Mouse (Mus musculus): Measurements from ENCODE around the gene Bcar1. TPM values are rescaled to one million over a fixed set of nuclear protein-coding genes. Genes with fewer than 3 reads are reported as not detected.
A peak's percentile ranks its signal among the peaks of the same experiment; 100 is the strongest.

Bcar1 gene
- polyA plus RNA-seq, 1 experiment from 2014 or later: 47.6 TPM

GRCm38 (mm10) chr8:111735791-111736190 is 7.8 kb downstream of the Bcar1 start:
- Histone ChIP-seq H3K27ac (ENCODE audit: low read depth, low read length) (peak overlapping the region; percentile 28), H3K4me2 (ENCODE audit: low read depth, low read length) (no peak overlapping the region; the same call in 1 of the 2 replicates), H3K4me1 (ENCODE audit: control insufficient read depth, insufficient read depth, low read length) (peaks cover 81% of the 10 kb centered on the region), H3K4me3 (ENCODE audit: low read depth, low read length) (no peak overlapping the region), H3K9ac (replicated peaks; ENCODE audit: low read depth, low read length) (0 out of 2 replicates have a peak overlapping the region, but pooled peaks have one; percentile 25), H3K27me3 (ENCODE audit: control insufficient read depth, insufficient read depth, low read length) (no peaks in the 10 kb centered on the region), H3K36me3 (ENCODE audit: control insufficient read depth, insufficient read depth, low read length) (no peaks in the 10 kb centered on the region), H3K9me3 (ENCODE audit: control insufficient read depth, low read length) (no peaks in the 10 kb centered on the region)
- WGBS: 71% methylated on average over 4 of the region's 4 CpGs
- no peak for ATAC-seq (ENCODE audit: low read depth)

DNA sequence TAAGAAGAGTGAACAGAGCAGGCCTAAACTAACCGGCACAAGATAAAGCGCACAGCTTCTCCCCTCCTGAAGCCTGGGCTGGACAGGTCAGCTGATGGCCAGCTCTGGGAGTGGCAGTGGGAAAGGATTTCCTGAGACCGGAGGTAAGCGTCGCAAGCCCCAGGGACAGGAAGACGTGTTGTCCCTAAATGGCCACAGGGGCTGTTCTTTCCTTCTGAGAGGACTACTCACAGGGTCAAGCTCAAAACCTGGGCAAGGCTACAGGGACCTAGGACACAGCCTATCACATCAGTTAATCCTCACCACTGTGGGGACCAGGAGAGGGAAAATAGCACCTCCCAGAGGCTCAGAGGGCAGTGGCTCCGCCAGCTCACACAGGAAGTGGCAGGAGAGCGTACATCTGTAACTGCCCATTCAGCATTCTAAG is 8.3 kb downstream of the Bcar1 start:
- H3K4me2 ChIP-seq (ENCODE audit: low read depth, low read length): no peak overlapping the region; the same call in 1 of the 2 replicates
- peaks cover 81% of the 10 kb centered on the region for H3K4me1 ChIP-seq (ENCODE audit: control insufficient read depth, insufficient read depth, low read length)
- ATAC-seq (ENCODE audit: low read depth): no peak
- H3K36me3 ChIP-seq (ENCODE audit: control insufficient read depth, insufficient read depth, low read length): no peaks in the 10 kb centered on the region
- no peaks in the 10 kb centered on the region for H3K27me3 ChIP-seq (ENCODE audit: control insufficient read depth, insufficient read depth, low read length)
- H3K4me3 ChIP-seq (ENCODE audit: low read depth, low read length): no peak overlapping the region
- no peak overlapping the region for H3K27ac ChIP-seq (ENCODE audit: low read depth, low read length)
- H3K9me3 ChIP-seq (ENCODE audit: control insufficient read depth, low read length): no peaks in the 10 kb centered on the region
- no peak overlapping the region for H3K9ac ChIP-seq (replicated peaks; ENCODE audit: low read depth, low read length)
- 63% methylated on average over 8 of the region's 8 CpGs for WGBS

DNA sequence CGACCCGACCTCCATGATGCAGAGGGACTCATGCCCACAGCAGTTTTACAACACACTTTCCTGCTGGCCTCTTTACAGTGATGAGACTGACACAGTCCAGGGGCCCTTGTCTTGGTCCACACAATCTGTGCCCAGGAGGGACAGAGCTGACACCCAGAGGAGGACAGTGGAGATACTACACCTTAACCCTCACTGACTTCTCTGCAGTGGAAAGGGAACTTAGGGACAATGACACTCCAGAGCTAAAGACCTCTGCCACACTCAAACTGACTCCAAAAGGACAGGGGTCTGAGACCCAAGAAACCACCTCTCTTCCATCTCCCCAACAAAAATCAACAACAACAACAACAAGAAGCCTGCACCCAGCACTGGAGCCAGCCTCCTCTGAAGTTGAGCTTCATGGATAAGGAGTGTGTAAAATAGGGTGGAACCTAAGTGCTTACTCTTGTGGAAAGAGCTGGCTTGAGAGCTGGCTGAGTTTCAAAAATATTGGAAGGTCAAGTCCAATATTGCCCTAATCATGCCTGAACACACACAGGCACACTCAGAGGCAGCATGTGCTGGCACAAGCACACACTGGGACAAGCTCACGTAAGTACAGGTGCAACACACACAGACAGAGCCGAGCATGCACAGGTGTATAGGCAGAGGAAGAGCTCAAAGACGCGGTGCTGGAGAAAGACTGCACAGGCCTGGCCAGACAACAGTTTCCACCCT is 9.2 kb downstream of the Bcar1 start:
- H3K4me1 ChIP-seq (ENCODE audit: control insufficient read depth, insufficient read depth, low read length): peaks cover 81% of the 10 kb centered on the region
- no peak for ATAC-seq (ENCODE audit: low read depth)
- H3K27me3 ChIP-seq (ENCODE audit: control insufficient read depth, insufficient read depth, low read length): no peaks in the 10 kb centered on the region
- no peak overlapping the region for H3K4me3 ChIP-seq (ENCODE audit: low read depth, low read length)
- no peaks in the 10 kb centered on the region for H3K36me3 ChIP-seq (ENCODE audit: control insufficient read depth, insufficient read depth, low read length)
- H3K9me3 ChIP-seq (ENCODE audit: control insufficient read depth, low read length): no peaks in the 10 kb centered on the region
- no peak overlapping the region for H3K27ac ChIP-seq (ENCODE audit: low read depth, low read length)
- H3K4me2 ChIP-seq (ENCODE audit: low read depth, low read length): 0 out of 2 replicates have a peak overlapping the region, but pooled peaks have one; percentile 0
- H3K9ac ChIP-seq (replicated peaks; ENCODE audit: low read depth, low read length): no peak overlapping the region
- 50% methylated on average over 6 of the region's 6 CpGs for WGBS

- Histone ChIP-seq H3K4me3 (ENCODE audit: low read depth, low read length) (no peak overlapping the region), H3K36me3 (ENCODE audit: control insufficient read depth, insufficient read depth, low read length) (no peaks in the 10 kb centered on the region), H3K9me3 (ENCODE audit: control insufficient read depth, low read length) (no peaks in the 10 kb centered on the region), H3K9ac (replicated peaks; ENCODE audit: low read depth, low read length) (no peak overlapping the region), H3K27ac (ENCODE audit: low read depth, low read length) (no peak overlapping the region), H3K27me3 (ENCODE audit: control insufficient read depth, insufficient read depth, low read length) (no peaks in the 10 kb centered on the region), H3K4me1 (ENCODE audit: control insufficient read depth, insufficient read depth, low read length) (peaks cover 76% of the 10 kb centered on the region), H3K4me2 (ENCODE audit: low read depth, low read length) (no peak overlapping the region)
- ATAC-seq (ENCODE audit: low read depth): no peak
- 11% methylated on average over 5 of the region's 5 CpGs for WGBS
These were observed 9.9 kb downstream of the Bcar1 start for GRCm38 (mm10) chr8:111733581-111734243.

- peaks cover 74% of the 10 kb centered on the region for H3K4me1 ChIP-seq (ENCODE audit: control insufficient read depth, insufficient read depth, low read length)
- H3K4me2 ChIP-seq (ENCODE audit: low read depth, low read length): peak overlapping the region; percentile 79
- peak overlapping the region; percentile 71 for H3K4me3 ChIP-seq (ENCODE audit: low read depth, low read length)
- peak overlapping the region; percentile 92 for H3K9ac ChIP-seq (replicated peaks; ENCODE audit: low read depth, low read length)
- WGBS: 32% methylated on average over 10 of the region's 10 CpGs
- ATAC-seq (ENCODE audit: low read depth): no peak
- H3K27ac ChIP-seq (ENCODE audit: low read depth, low read length): peak overlapping the region; percentile 70
- H3K27me3 ChIP-seq (ENCODE audit: control insufficient read depth, insufficient read depth, low read length): no peaks in the 10 kb centered on the region
- H3K36me3 ChIP-seq (ENCODE audit: control insufficient read depth, insufficient read depth, low read length): no peaks in the 10 kb centered on the region
- H3K9me3 ChIP-seq (ENCODE audit: control insufficient read depth, low read length): no peaks in the 10 kb centered on the region
These were observed 11.1 kb downstream of the Bcar1 start for GRCm38 (mm10) chr8:111732406-111733085.

DNA sequence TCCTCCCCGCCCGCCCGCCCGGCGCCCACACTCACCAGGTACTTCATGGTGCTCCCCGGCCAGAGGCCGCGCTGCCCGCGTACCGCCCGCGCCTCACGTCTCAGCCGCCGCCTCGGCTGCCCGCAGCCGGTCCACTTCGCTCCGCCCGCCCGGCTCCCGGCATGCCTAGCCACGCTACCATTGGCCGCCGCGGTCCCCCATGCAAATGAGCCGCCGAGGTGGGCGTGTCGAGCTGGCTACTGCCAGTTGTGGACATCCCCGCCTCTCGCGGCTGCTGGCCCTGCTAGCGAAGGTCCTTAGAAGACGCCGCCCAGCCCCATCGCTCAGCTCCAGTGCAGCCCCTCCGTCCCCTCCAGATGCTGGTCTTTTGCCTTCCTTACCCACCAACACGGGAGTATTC is 11.6 kb downstream of the Bcar1 start:
- ATAC-seq (ENCODE audit: low read depth): peak; percentile 95

DNA sequence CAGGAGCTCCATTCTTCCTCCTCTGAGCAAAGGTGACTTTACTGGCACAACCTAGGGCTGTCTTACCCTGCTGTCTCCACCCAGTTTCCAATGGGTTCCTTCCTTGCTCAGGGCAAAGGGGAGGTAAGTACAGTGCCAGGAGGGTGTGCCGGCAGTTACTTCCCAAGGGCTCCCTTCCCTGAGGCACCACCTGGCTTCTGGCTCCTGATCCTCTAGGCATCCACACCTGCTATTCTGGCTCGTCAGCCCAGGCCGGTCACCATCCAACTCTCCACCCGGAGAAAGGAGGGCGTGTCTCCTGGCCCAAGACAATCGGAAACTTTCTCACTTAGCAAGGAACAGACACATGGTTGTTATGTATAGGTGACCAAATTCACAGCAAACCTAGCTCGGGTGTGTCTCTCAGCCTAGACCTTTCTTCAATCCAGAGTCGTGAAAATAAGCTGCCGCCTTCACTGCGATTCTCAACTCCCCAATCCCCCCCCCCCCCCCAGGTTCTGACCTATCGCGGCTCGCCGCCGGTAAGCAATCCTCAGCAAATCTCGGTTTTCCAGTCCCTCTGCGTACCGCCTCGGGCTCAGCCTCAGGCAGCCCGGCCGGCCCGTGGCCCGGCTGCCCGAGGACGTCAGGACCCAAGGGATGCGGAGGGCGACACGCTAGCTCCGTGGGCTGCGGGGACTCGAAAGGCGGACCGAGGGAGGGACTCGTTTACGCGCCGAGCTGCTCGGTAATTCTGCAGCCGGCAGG is 12.2 kb downstream of the Bcar1 start:
- peaks cover 65% of the 10 kb centered on the region for H3K4me1 ChIP-seq (ENCODE audit: control insufficient read depth, insufficient read depth, low read length)
- ATAC-seq (ENCODE audit: low read depth): peak; percentile 21; the same call in 1 of the 2 replicates
- H3K36me3 ChIP-seq (ENCODE audit: control insufficient read depth, insufficient read depth, low read length): no peaks in the 10 kb centered on the region
- no peaks in the 10 kb centered on the region for H3K27me3 ChIP-seq (ENCODE audit: control insufficient read depth, insufficient read depth, low read length)
- H3K9ac ChIP-seq (replicated peaks; ENCODE audit: low read depth, low read length): peak overlapping the region; percentile 92
- H3K4me2 ChIP-seq (ENCODE audit: low read depth, low read length): peak overlapping the region; percentile 79
- H3K4me3 ChIP-seq (ENCODE audit: low read depth, low read length): peak overlapping the region; percentile 71
- no peaks in the 10 kb centered on the region for H3K9me3 ChIP-seq (ENCODE audit: control insufficient read depth, low read length)
- WGBS: under 1% methylated on average over 38 of the region's 39 CpGs
- peak overlapping the region; percentile 70 for H3K27ac ChIP-seq (ENCODE audit: low read depth, low read length)

More for the DNA sequence above, 11.6 kb downstream of the Bcar1 start:
- 0% methylated on average over 40 of the region's 41 CpGs for WGBS
- Histone ChIP-seq H3K9me3 (ENCODE audit: control insufficient read depth, low read length) (no peaks in the 10 kb centered on the region), H3K4me3 (ENCODE audit: low read depth, low read length) (peak overlapping the region; percentile 71), H3K27me3 (ENCODE audit: control insufficient read depth, insufficient read depth, low read length) (no peaks in the 10 kb centered on the region), H3K4me2 (ENCODE audit: low read depth, low read length) (peak overlapping the region; percentile 79), H3K27ac (ENCODE audit: low read depth, low read length) (peak overlapping the region; percentile 70), H3K4me1 (ENCODE audit: control insufficient read depth, insufficient read depth, low read length) (peaks cover 70% of the 10 kb centered on the region), H3K36me3 (ENCODE audit: control insufficient read depth, insufficient read depth, low read length) (no peaks in the 10 kb centered on the region), H3K9ac (replicated peaks; ENCODE audit: low read depth, low read length) (peak overlapping the region; percentile 92)

DNA sequence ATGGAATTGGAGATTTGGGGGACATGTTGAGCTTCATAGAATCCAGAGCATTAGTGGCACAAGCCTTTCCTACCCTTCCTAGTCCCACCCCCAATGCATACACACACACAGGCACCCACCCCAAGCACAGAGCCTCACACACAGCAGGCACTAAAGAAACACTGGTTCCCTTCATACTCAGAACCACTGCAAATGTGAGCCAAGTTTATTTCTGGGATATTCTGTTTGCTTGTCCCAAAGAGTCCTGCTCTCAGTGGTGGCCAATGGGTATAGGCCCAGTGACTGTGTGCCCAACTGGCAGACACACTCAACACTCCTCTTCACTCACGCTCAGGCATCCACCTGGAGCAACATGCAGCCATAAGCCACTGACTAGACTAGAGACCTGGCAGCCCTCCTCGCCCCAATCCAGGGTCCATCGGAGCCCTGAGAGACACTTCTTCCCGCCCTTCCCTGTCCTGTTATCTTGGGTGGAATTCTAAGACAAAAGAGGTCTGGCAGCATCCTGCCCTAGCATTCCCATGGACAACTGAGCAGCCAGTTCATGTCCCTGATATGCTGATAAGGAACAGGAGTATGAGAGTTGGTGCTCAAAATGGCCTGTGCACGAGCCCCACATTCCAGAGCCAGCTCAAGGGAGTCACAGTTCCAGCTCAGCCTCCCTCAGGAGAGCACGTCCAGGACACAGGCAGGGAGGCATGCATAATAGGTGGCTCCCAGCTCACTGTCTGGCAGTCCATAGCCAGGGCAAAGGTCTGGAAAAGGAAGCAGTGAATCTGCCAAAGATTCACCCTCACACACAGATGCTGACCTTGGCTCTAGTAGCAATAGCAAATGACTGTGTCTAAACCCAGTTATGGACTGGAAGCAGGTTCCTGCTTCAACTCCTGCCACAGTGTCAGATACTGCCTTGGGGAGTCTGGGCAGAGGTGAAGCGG is 14.1 kb downstream of the Bcar1 start:
- H3K9ac ChIP-seq (replicated peaks; ENCODE audit: low read depth, low read length): no peak overlapping the region; the same call in 1 of the 2 replicates
- peaks cover 50% of the 10 kb centered on the region for H3K4me1 ChIP-seq (ENCODE audit: control insufficient read depth, insufficient read depth, low read length)
- H3K4me3 ChIP-seq (ENCODE audit: low read depth, low read length): no peak overlapping the region
- H3K27ac ChIP-seq (ENCODE audit: low read depth, low read length): no peak overlapping the region
- no peak overlapping the region for H3K4me2 ChIP-seq (ENCODE audit: low read depth, low read length)
- no peaks in the 10 kb centered on the region for H3K27me3 ChIP-seq (ENCODE audit: control insufficient read depth, insufficient read depth, low read length)
- no peaks in the 10 kb centered on the region for H3K9me3 ChIP-seq (ENCODE audit: control insufficient read depth, low read length)
- no peak for ATAC-seq (ENCODE audit: low read depth)
- 65% methylated on average over 7 of the region's 7 CpGs for WGBS
- H3K36me3 ChIP-seq (ENCODE audit: control insufficient read depth, insufficient read depth, low read length): no peaks in the 10 kb centered on the region
